Mouse (Mus musculus) kidney, postnatal 25 days (tissue): ENCODE results near the gene Zfp869.
"Not testable (repeated sequence)": the region's sequence is repeated elsewhere in the genome, so short reads cannot be mapped to it uniquely, and the experiment has no call there.

Experiments used
- DNase-seq, 2 experiments: peaks; one replicate each; pipeline ENCODE4 v3.0.0; 2021; ENCODE audit warnings: mixed read lengths in 2 of 2

The Zfp869 gene

GRCm38 (mm10) chr8:69710624-69711023 lies at the start of gene Zfp869:
TSS of gene Zfp869 (minus strand) at chr8:69710724.
- DNase-seq = not testable (repeated sequence)

- no peak for DNase-seq
Observed at GRCm38 (mm10) chr8:69758316-69758715, 47.8 kb upstream of the Zfp869 start.

GRCm38 (mm10) chr8:69752437-69752836 lies 41.9 kb upstream of the Zfp869 start:
- no peak for DNase-seq

- peak; percentile 96 to 97 for DNase-seq
Observed at GRCm38 (mm10) chr8:69749544-69750454, 39.3 kb upstream of the Zfp869 start, which contains the start of gene Zfp963. TSS of gene Zfp963 (minus strand) at chr8:69749970.

- no peak for DNase-seq
Observed at GRCm38 (mm10) chr8:69741231-69741630, 30.7 kb upstream of the Zfp869 start.

- DNase-seq = no peak
Observed at GRCm38 (mm10) chr8:69740763-69741162, 30.2 kb upstream of the Zfp869 start.

- DNase-seq = no peak
Observed at GRCm38 (mm10) chr8:69735495-69735894, 25.0 kb upstream of the Zfp869 start.

GRCm38 (mm10) chr8:69717232-69717580 lies 6.7 kb upstream of the Zfp869 start:
- no peak for DNase-seq

- DNase-seq = peak; percentile 96 to 99
Observed at GRCm38 (mm10) chr8:69716403-69717231, 6.1 kb upstream of the Zfp869 start.

- DNase-seq = no peak
Observed at GRCm38 (mm10) chr8:69715366-69715765, 4.8 kb upstream of the Zfp869 start.

- DNase-seq = no peak
Observed at GRCm38 (mm10) chr8:69713516-69713915, 3.0 kb upstream of the Zfp869 start.

GRCm38 (mm10) chr8:69701810-69702209 lies 8.7 kb downstream of the Zfp869 start:
- DNase-seq = no peak

GRCm38 (mm10) chr8:69665051-69665450 lies 45.5 kb downstream of the Zfp869 start:
- DNase-seq = not testable (repeated sequence)

- no peak for DNase-seq
Observed at GRCm38 (mm10) chr8:69661294-69661693, 49.2 kb downstream of the Zfp869 start.
